Mouse (Mus musculus): ENCODE results near the gene Scn1b. TPM values are rescaled to one million over a fixed set of nuclear protein-coding genes. Genes with fewer than 3 reads are reported as not detected.

Gene Scn1b
- total RNA-seq, 2 experiments from 2014 or later, result 29.2 to 29.5 TPM

- no peak for DNase-seq
- intact Hi-C loops (cut with DNase I), result no loop called here
Observed at GRCm38 (mm10) chr7:31070324-31070723, 56.5 kb downstream of the Scn1b start.

- intact Hi-C loops (cut with DNase I), result no loop called here
- DNase-seq, result no peak
Observed at GRCm38 (mm10) chr7:31069491-31069890, 57.3 kb downstream of the Scn1b start.

DNA sequence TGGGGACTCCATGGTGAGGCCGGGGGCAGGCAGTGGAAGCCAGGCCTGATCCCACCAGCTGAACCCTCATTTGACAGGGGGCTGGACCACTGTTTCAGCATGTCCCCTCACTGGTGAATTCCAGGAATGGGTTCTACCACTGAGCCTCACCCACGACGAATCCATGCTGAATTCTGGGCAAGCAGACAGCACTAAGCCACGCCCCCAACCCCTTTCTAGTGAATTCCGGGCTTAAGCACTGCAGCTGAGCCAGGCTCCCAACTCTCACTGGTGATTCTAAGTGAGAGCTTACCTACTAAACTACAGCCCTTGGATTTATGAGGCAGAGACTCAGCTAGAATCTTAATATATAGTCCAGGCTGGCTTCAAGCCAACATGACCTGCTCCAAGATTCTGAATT lies 59.0 kb downstream of the Scn1b start:
- intact Hi-C loops (cut with DNase I), result no loop called here
- no peak for DNase-seq

Other genes with a start within 250 kb of the Scn1b start
- 1 to 10 TPM in 1 of 2 experiments, under 1 TPM in 1; 0.46 to 1.7 TPM for gene Cd22, start 246.7 kb downstream of the Scn1b start, total RNA-seq (2021)
- gene Mag, start 212.1 kb downstream of the Scn1b start, total RNA-seq (2021), result not detected
- 1 to 10 TPM; 2.9 to 4.6 TPM for gene Hamp2, start 202.3 kb downstream of the Scn1b start, total RNA-seq (2021)
- 10 to 100 TPM; 20.2 to 36.3 TPM for gene Hamp, start 183.0 kb downstream of the Scn1b start, total RNA-seq (2021)
- gene Usf2, start 170.2 kb downstream of the Scn1b start, total RNA-seq (2021), result 100 to 1,000 TPM; 107 to 112 TPM
- gene Lsr, start 153.5 kb downstream of the Scn1b start, total RNA-seq (2021), result 1 to 10 TPM; 3.7 to 5.1 TPM
- under 1 TPM in 1 of 2 experiments, not detected in 1; 0.17 TPM for gene Fam187b, start 153.2 kb downstream of the Scn1b start, total RNA-seq (2021)
- 10 to 100 TPM; 29.3 to 30.8 TPM for gene Fxyd5, start 84.5 kb downstream of the Scn1b start, total RNA-seq (2021)
- gene Fxyd7, start 75.5 kb downstream of the Scn1b start, total RNA-seq (2021), result 1 to 10 TPM in 1 of 2 experiments, under 1 TPM in 1; 0.41 to 1.1 TPM
- 100 to 1,000 TPM; 863 to 996 TPM for gene Fxyd1, start 69.8 kb downstream of the Scn1b start, total RNA-seq (2021)
- 1 to 10 TPM; 3.6 to 5.2 TPM for gene Lgi4, start 67.7 kb downstream of the Scn1b start, total RNA-seq (2021)
- gene Fxyd3, start 50.3 kb downstream of the Scn1b start, total RNA-seq (2021), result 1 to 10 TPM; 1.1 to 2.3 TPM
- gene Hpn, start 11.7 kb downstream of the Scn1b start, total RNA-seq (2021), result 1 to 10 TPM; 1.9 to 3.9 TPM
- gene Gramd1a, start 28.9 kb upstream of the Scn1b start, total RNA-seq (2021), result 10 to 100 TPM; 33.6 to 37.9 TPM
- gene Scgb2b2, start 163.5 kb upstream of the Scn1b start, total RNA-seq (2021), result not detected
- gene Scgb1b2, start 164.8 kb upstream of the Scn1b start, total RNA-seq (2021), result not detected
- gene Scgb2b3, start 235.1 kb upstream of the Scn1b start, total RNA-seq (2021), result not detected
- gene Scgb1b3, start 248.6 kb upstream of the Scn1b start, total RNA-seq (2021), result not detected